Mouse (Mus musculus): ENCODE data around the gene Mtfr1l. TPM values are rescaled to one million over a fixed set of nuclear protein-coding genes. Genes with fewer than 3 reads are reported as not detected.

Mtfr1l gene
- 69.4 TPM for polyA plus RNA-seq (2021)

DNA sequence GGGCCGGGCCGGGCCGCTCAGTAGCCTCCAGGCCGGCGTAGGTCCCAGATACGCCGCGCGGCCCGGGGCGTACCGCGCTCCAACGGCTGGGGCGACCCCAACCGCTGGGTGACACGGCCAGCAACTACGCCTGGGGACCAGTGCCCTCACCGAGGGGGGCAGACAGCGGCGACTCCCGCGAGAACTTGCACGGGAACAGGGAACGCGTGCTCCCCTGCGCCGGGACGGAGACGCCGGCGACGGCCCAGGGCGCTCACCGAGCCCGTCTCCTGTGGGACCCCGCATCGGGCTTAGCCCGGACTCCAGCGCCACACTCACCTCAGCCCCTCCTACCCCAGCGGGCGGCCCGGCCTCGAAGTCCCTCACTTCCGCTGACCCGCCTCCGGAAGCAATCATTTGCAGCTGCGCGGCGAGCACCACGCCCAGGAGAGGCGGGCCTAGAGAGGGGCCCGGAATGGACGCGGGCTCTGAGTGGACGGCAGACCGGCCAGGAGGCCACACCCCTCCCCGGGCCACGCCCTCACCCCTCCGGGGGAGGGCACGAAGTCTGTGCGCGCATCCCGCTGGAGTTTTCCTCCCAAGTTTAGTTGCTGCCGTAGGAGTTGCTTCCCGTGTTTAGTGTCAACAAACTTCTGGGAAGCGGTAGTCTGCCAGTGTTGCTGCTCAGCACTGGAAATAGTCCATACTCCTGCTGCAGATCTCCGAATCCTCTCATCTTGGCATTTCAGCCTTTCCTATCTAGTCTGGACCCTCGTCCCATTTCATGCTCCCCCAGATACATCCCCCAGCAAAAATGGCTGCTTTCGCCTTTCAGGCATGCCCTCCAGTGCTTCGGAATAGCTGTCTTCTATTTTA, at the start of gene Mtfr1l:
TSS of gene Mtfr1l (minus strand) at position 456 of the 855 bp plus-strand sequence.
- CTCF ChIA-PET = interaction anchor here (0.8 kb wide), 1 partner anchor 57 kb away, joined by 4 read pairs; no protein-coding TSS in a partner anchor
- H3K27me3 ChIP-seq = no peaks in the 10 kb centered on the region
- peak; percentile 88 for ATAC-seq

DNA sequence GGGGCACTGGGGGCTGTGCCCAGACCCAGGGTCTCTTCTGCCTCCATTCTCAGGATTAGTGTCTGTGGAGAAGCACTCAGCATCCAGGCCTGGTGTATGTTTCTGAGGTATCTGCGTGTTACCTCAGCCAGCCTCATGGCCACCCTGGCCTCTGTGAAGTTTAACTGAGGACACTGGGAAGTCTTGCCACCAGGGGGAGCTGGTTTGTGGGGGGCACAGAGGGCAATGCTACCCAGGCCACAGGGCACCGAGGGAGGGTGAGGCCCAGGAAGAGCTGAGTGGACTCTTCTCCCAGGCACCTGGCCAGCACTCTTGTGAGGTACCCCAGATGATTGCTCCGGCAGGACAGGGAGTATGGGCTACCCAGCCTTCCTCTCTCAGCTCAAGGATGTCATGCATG, 48.3 kb upstream of the Mtfr1l start:
- POLR2A ChIA-PET = interaction anchor here (1.0 kb wide), 1 partner anchor 120 kb away, joined by 3 read pairs; the partner anchor contains the start of gene Man1c1
- CTCF ChIA-PET = interaction anchor here (1.1 to 1.4 kb wide), 2 partner anchors 17 to 130 kb away, joined by 3 read pairs; no protein-coding TSS in a partner anchor
- no peaks in the 10 kb centered on the region for H3K27me3 ChIP-seq
- no peak for ATAC-seq
- TF ChIP-seq CTCF (IDR thresholded peaks at IDR 0.05) = no peak
- in situ Hi-C loops (cut with MboI; ENCODE audit: low pct_unique_long_range_greater_than_20kb) = no loop called here
- DNase-seq (ENCODE audit: low read depth, low spot score) = no peak

More for the DNA sequence above, at the start of gene Mtfr1l:
- no peak for TF ChIP-seq CTCF (IDR thresholded peaks at IDR 0.05)
- DNase-seq (ENCODE audit: low read depth, low spot score) = peak; percentile 78
- in situ Hi-C loops (cut with MboI; ENCODE audit: low pct_unique_long_range_greater_than_20kb) = no loop called here
- POLR2A ChIA-PET = interaction anchor here (0.9 to 2.1 kb wide), 2 partner anchors 10 to 19 kb away, joined by 3 to 6 read pairs; no protein-coding TSS in a partner anchor

DNA sequence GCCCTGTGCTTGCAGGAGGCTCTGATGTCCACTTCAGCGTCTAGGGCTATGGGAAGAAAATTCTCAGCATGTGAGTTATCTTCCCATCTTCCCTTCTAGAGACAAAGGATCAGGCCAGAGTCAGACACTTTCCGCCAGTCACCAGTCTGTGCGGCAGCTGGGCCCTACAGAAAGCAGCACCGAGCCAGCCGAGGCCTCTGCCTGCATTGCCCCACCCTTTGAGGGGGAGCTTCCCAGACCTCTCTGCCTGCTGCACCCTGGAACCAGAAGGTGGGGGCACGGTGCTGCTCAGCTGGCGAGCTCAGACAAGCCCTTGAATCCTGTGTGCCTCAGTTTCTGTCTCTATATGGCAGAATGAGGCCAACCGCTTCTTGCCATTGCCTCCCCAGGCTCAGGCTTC, 46.2 kb upstream of the Mtfr1l start:
- POLR2A ChIA-PET = interaction anchor here (1.0 kb wide), 1 partner anchor 23 kb away, joined by 4 read pairs; no protein-coding TSS in a partner anchor
- no peak for TF ChIP-seq CTCF (IDR thresholded peaks at IDR 0.05)
- no peaks in the 10 kb centered on the region for H3K27me3 ChIP-seq
- ATAC-seq (no peak), DNase-seq (ENCODE audit: low read depth, low spot score) (no peak)
- in situ Hi-C loops (cut with MboI; ENCODE audit: low pct_unique_long_range_greater_than_20kb) = no loop called here
- CTCF ChIA-PET = no interaction called here

DNA sequence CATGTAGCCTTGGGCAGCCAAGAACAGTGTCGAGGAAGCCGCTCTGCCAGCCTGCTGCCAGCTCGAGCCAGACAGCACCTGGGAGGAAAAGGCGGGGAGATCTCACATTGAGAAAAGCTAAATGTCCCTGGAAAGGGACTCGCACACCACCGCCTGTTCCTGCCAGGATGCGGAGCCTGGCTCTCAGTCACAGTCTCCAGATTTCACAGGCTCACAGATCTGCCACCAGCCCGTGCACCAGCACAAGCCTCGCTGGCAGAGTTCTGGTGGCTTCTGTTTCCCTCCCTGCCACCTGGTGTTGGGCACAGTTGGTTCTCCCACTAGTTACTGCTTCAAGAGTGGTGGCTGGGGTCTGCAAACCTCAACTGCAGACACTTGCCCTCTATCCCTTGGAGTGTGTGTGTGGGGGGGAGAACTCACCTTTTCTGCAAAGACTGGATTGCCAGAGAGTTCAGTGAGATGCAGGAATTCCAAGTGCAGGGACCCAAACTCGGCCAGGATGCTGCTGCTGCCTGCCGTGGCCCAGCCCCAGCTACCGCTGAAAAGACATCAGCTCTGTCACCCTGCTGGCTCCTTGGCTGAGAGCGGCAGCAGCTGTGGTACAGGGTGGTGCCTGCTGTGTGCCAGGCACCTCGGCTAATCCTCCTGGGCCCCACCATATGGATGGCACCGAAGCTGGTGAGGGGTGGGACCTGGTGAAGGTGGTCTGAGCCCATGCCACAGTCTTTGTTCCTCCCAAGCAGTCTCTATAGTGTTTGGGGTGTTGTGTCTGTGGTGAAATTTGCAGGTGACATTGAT, 45.4 kb upstream of the Mtfr1l start:
- in situ Hi-C loops (cut with MboI; ENCODE audit: low pct_unique_long_range_greater_than_20kb) = no loop called here
- no peak for DNase-seq (ENCODE audit: low read depth, low spot score)
- POLR2A ChIA-PET = no interaction called here
- CTCF ChIA-PET = no interaction called here
- H3K27me3 ChIP-seq = no peaks in the 10 kb centered on the region
- TF ChIP-seq CTCF (IDR thresholded peaks at IDR 0.05) = no peak
- ATAC-seq = no peak

DNA sequence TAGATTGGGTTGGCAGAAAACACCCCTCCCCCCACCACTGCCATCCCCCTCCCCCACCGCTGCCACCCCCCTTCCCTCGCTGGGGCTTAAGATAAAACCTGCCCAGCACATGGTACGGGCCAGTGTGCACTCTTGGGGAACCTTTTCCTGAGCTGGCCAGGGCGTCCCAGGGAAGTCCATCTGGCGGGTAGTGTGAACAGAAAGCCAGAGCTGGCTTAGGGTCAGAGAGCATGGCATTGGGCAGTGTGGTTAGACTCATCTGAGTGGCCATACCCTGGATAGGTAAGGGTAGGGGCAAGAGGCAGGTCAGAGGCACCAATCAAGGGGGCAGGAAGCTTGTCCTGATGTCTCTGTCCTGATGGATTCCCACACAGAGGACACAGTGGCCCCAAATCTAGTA, 44.4 kb upstream of the Mtfr1l start:
- ChIA-PET POLR2A (no interaction called here), CTCF (no interaction called here)
- H3K27me3 ChIP-seq = no peaks in the 10 kb centered on the region
- ATAC-seq (no peak), DNase-seq (ENCODE audit: low read depth, low spot score) (no peak)
- no peak for TF ChIP-seq CTCF (IDR thresholded peaks at IDR 0.05)
- in situ Hi-C loops (cut with MboI; ENCODE audit: low pct_unique_long_range_greater_than_20kb) = no loop called here

DNA sequence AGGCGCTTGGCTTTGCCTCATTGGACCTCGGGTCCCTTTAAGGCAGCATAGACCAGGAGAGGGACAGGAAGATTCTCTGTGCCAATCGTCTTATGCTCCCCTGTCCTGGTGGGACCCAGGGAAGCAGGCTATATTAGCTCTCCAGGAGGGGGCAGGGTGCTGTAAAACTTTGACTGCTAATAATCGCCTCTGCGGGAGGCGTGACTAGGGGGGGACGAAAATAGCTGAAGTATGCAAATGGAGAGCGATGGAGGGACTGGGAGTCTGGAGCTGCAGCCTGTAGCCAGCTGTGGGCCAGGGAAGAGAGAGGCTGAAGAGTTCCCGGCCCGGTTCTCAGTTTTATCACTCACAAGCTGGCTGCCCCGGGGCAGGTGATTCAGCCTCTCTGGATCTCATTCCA, 44.0 kb upstream of the Mtfr1l start:
- ChIA-PET CTCF (no interaction called here), POLR2A (no interaction called here)
- no peaks in the 10 kb centered on the region for H3K27me3 ChIP-seq
- DNase-seq (ENCODE audit: low read depth, low spot score) = no peak
- TF ChIP-seq CTCF (IDR thresholded peaks at IDR 0.05) = no peak
- in situ Hi-C loops (cut with MboI; ENCODE audit: low pct_unique_long_range_greater_than_20kb) = no loop called here
- no peak for ATAC-seq

DNA sequence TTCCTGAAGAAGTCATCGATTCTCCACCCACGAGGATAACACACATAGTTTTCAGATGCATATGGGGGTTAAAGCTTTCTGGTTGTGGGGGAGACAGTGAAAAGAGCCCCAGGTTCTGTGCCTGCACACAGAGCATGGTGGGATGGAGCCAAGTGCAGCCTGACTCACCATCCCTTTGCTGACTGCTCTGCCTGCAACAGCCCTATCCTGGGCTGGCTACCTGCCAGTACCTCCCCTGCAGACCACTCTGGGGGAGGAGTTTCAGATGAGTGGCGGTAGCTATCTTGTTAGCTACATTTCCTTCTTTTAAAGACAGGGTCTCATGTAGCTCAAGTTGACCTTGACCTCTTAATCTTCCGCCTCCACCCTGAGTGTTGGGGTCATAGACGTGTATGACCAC, 43.2 kb upstream of the Mtfr1l start:
- H3K27me3 ChIP-seq = no peaks in the 10 kb centered on the region
- ChIA-PET POLR2A (no interaction called here), CTCF (interaction anchor here (1.0 kb wide), 1 partner anchor 13 kb away, joined by 3 read pairs; no protein-coding TSS in a partner anchor)
- TF ChIP-seq CTCF (IDR thresholded peaks at IDR 0.05) = no peak
- ATAC-seq (no peak), DNase-seq (ENCODE audit: low read depth, low spot score) (no peak)
- in situ Hi-C loops (cut with MboI; ENCODE audit: low pct_unique_long_range_greater_than_20kb) = no loop called here

DNA sequence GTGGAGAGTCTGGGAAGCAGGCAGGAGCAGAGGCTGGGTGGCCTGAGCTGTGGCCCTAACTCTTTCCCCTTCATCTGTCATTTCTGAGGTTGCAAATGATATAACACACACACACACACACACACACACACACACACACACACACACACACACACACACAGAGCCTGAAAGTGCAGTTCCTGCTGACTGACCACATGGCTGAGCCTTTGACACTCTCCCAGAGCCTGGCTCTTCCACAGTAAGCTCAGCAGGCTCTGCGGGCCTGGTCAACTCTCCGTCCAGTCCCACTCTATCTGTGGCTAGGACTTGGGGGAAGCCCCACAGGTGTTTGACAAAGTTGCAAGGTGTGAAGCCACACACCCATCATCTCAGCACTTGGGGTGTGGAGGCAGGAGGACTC, 42.1 kb upstream of the Mtfr1l start:
- ChIA-PET CTCF (no interaction called here), POLR2A (no interaction called here)
- H3K27me3 ChIP-seq = no peaks in the 10 kb centered on the region
- DNase-seq (ENCODE audit: low read depth, low spot score) = no peak
- ATAC-seq = no peak
- in situ Hi-C loops (cut with MboI; ENCODE audit: low pct_unique_long_range_greater_than_20kb) = no loop called here
- no peak for TF ChIP-seq CTCF (IDR thresholded peaks at IDR 0.05)

DNA sequence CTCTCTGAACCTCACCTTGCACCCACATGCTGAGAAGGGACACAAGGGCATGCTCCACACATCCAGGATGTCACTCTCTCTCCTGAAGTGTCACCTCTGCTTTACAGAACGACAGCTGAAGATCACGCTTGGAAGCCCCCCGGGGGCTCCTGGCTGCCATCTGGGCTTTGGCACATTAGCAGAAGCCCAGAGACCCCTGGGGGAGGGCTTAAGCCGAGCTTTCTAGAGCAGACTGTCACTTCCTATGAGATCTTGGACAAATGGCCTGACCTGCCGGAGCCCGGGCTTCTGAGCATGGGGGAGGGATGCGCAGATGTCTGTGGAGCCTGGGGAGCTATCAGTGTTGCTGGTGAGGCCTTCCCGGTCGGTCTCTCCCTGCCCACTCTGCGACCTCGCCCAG, 40.3 kb upstream of the Mtfr1l start:
- no peaks in the 10 kb centered on the region for H3K27me3 ChIP-seq
- TF ChIP-seq CTCF (IDR thresholded peaks at IDR 0.05) = no peak
- ChIA-PET CTCF (no interaction called here), POLR2A (no interaction called here)
- in situ Hi-C loops (cut with MboI; ENCODE audit: low pct_unique_long_range_greater_than_20kb) = no loop called here
- DNase-seq (ENCODE audit: low read depth, low spot score) (no peak), ATAC-seq (no peak)

DNA sequence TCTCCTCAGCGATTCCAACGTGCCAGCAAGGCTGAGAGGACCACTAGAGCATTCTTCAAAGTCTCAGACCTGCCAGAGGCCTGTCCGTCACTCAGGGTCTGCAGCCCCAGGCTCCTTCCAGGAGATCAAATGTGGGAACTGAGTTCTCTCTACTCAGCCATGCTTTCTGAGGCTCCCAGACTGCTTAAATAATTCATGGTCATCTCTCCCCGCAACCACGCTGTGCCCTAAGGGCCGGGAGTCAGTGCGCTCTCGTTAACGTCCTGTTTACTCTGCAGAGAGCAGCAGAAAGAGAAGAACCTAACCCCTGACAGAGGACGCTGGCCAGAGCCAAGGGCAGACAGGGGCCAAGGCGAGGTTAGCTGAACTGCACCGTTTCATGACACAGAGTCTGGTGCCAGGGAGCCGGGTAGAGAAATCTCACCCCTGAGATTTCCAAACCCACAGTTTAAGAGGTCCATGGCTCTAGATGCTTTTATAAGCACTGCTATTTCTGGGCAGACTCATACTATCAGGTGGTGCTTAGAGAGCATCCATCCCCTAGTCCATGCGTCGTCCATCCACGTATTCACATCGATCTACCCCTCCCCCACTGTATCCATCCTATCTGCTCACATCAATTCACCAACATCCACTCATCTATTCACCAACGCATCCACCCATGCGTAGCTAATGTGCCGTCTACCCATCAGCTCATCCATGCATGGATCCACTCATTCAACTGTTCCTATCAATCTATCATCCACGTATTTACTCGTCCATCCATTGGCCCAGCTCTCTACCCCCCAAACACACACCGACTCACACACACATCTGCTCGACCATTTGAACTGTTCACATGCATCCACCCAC, 37.5 kb upstream of the Mtfr1l start:
- ChIA-PET CTCF (no interaction called here), POLR2A (no interaction called here)
- TF ChIP-seq CTCF (IDR thresholded peaks at IDR 0.05) = no peak
- H3K27me3 ChIP-seq = no peaks in the 10 kb centered on the region
- DNase-seq (ENCODE audit: low read depth, low spot score) = no peak
- no peak for ATAC-seq
- in situ Hi-C loops (cut with MboI; ENCODE audit: low pct_unique_long_range_greater_than_20kb) = no loop called here

All from Patski (cell line).